Mouse (Mus musculus): Measurements from ENCODE around the gene Gm20431.

- TF ChIP-seq USF1 (IDR thresholded peaks at IDR 0.05; ENCODE audit: low read depth) (no peak), MYOG (IDR thresholded peaks at IDR 0.05; ENCODE audit: control insufficient read depth, extremely low read depth, insufficient read length) (no peak), MAX (IDR thresholded peaks at IDR 0.05) (no peak), CTCF (IDR thresholded peaks at IDR 0.05; ENCODE audit: control insufficient read depth, insufficient read depth, insufficient read length) (no peak), CEBPB (IDR thresholded peaks at IDR 0.05; ENCODE audit: low read depth) (no peak)
These were observed 66.8 kb downstream of the Gm20431 start for GRCm38 (mm10) chr2:167594444-167594934.

Measured in C2C12 (cell line).